In genomic region chr10:128805092-128806000, GRCm38 (mm10) we compare ENCODE assay signal across 8 mouse cellular contexts. TPM values are rescaled to one million over a fixed set of nuclear protein-coding genes. Genes with fewer than 3 reads are reported as not detected.
DNase-seq lines count a peak whose midpoint lies in the region.

No protein-coding gene starts in this region.

- H3K4me1 ChIP-seq in hindbrain, embryonic 10.5 days (replicated peaks) = peaks cover 63% of the 10 kb centered on the region

- peaks cover 60% of the 10 kb centered on the region for H3K36me3 ChIP-seq in hindbrain, embryonic 10.5 days

- H3K4me3 ChIP-seq in hindbrain, embryonic 10.5 days = peak overlapping the region; percentile 86

- H3K27me3 ChIP-seq in hindbrain, embryonic 10.5 days (ENCODE audit: insufficient read depth, poor library complexity, severe bottlenecking) = no peaks in the 10 kb centered on the region

- WGBS in hindbrain, embryonic 10.5 days = under 1% methylated on average over 70 of the region's 70 CpGs

- H3K9me3 ChIP-seq in hindbrain, embryonic 10.5 days = no peaks in the 10 kb centered on the region

- H3K27ac ChIP-seq in hindbrain, embryonic 10.5 days = peak overlapping the region; percentile 97

- peak; percentile 89 for DNase-seq in MEL-GATA-1-ER (ENCODE audit: extremely low read depth, low read depth)
- DNase-seq in cerebellum, adult 8-10 months = peak; percentile 92
- DNase-seq in forelimb bud, embryonic 11.5 days (ENCODE audit: low read depth, low spot score) = peak; percentile 96
- DNase-seq in hindbrain, embryonic 10.5 days (ENCODE audit: low spot score) = peak; percentile 99
- DNase-seq in layer of hippocampus, adult 9-11 months = peak; percentile 97
- DNase-seq in lung, postnatal 10 days = peak; percentile 98
- peak; percentile 94 for DNase-seq in ovary, postnatal 36 days (ENCODE audit: low spot score)
- DNase-seq in thymus, postnatal 25 days = peak; percentile 96

RNA-seq across cellular contexts. Expression of gene Tmem198b, which starts 1.2 kb away (rescaled TPM):
- polyA plus RNA-seq in hindbrain, embryonic 10.5 days (2016; fragmentation: Nextera tagmentation; extraction: Ambion mirVana) = 19.1 and 23.3 TPM in 2 replicates

RNA-seq across cellular contexts. Expression of gene Dnajc14, which starts 1.5 kb away (rescaled TPM):
- polyA plus RNA-seq in hindbrain, embryonic 10.5 days (2016; fragmentation: Nextera tagmentation; extraction: Ambion mirVana) = 50.4 and 56.0 TPM in 2 replicates

RNA-seq across cellular contexts. Expression of gene Sarnp, which starts 11.8 kb away (rescaled TPM):
- polyA plus RNA-seq in hindbrain, embryonic 10.5 days (2016; fragmentation: Nextera tagmentation; extraction: Ambion mirVana) = 251 and 263 TPM in 2 replicates

RNA-seq across cellular contexts. Expression of gene Mmp19, which starts 14.6 kb away (rescaled TPM):
- polyA plus RNA-seq in hindbrain, embryonic 10.5 days (2016; fragmentation: Nextera tagmentation; extraction: Ambion mirVana) = 0.36 and 0.39 TPM in 2 replicates

RNA-seq across cellular contexts. Expression of gene Ormdl2, which starts 16.1 kb away (rescaled TPM):
- polyA plus RNA-seq in hindbrain, embryonic 10.5 days (2016; fragmentation: Nextera tagmentation; extraction: Ambion mirVana) = 74.1 and 97.0 TPM in 2 replicates

Comparison
In these comparisons a context has a peak if more than half of its experiments do, and no peak if none do; other contexts are left out.
1. Peak in every context shown above with its lines: DNase-seq, H3K4me3 ChIP-seq and H3K27ac ChIP-seq.